Mouse (Mus musculus) lung, adult 2 months (tissue): Measurements from ENCODE around the gene Dab1. TPM values are rescaled to one million over a fixed set of nuclear protein-coding genes. Genes with fewer than 3 reads are reported as not detected.

Source experiments
- DNase-seq: peaks from one replicate; pipeline ENCODE4 v3.0.0; 2022
- H3K4me1 ChIP-seq: fragments of 200-500 bp; 2 replicates; pipeline ENCODE4 v1.6.1; 2011; ENCODE audit warnings: low read length; ENCODE audit not compliant: control insufficient read depth, insufficient read depth
- H3K4me3 ChIP-seq: fragments of 200-500 bp; replicated peaks from 2 replicates; pipeline ENCODE3; 2011; ENCODE audit warnings: low read depth, mild to moderate bottlenecking, control low read depth, low read length; ENCODE audit errors: extremely low read depth
- CTCF ChIP-seq: fragments of 200-500 bp; IDR thresholded peaks from 2 replicates; pipeline ENCODE4 v1.5.1; 2011; ENCODE audit warnings: mild to moderate bottlenecking, low read length, control low read depth; ENCODE audit not compliant: insufficient read depth
- POLR2A ChIP-seq: fragments of 200-500 bp; IDR thresholded peaks from 2 replicates; pipeline ENCODE4 v1.6.1; 2011; ENCODE audit warnings: low read depth, mild to moderate bottlenecking, control low read depth, low read length, borderline replicate concordance; ENCODE audit errors: extremely low read depth
- WGBS: fragments of 180-500 bp; shearing (Covaris S2); methylation state at CpG from one replicate; pipeline ENCODE4 v1.1.7; 2018; 5-methylcytosine and 5-hydroxymethylcytosine counted together
- polyA plus RNA-seq: library from polyadenylated mRNA; depleted of rRNA; stranded (reverse); fragments of >200 nt; gene quantifications from 2 replicates; pipeline ENCODE4 v1.2.3, GENCODE M21; 2012; rRNA removed

Dab1 gene
- polyA plus RNA-seq, result 0.28 and 0.36 TPM in 2 replicates

GRCm38 (mm10) chr4:103619321-103619945 is at the start of gene Dab1:
Gene Dab1, plus strand, starts transcription at chr4:103619359.
- Histone ChIP-seq H3K4me3 (no peak within 1 kb of the TSS), H3K4me1 (no peaks in the 10 kb centered on the region; the same call in 1 of the 2 replicates)
- DNase-seq, result no peak
- 2% methylated on average over 41 of the region's 41 CpGs for WGBS
- no peak for TF ChIP-seq POLR2A
- TF ChIP-seq CTCF, result no peak

DNA sequence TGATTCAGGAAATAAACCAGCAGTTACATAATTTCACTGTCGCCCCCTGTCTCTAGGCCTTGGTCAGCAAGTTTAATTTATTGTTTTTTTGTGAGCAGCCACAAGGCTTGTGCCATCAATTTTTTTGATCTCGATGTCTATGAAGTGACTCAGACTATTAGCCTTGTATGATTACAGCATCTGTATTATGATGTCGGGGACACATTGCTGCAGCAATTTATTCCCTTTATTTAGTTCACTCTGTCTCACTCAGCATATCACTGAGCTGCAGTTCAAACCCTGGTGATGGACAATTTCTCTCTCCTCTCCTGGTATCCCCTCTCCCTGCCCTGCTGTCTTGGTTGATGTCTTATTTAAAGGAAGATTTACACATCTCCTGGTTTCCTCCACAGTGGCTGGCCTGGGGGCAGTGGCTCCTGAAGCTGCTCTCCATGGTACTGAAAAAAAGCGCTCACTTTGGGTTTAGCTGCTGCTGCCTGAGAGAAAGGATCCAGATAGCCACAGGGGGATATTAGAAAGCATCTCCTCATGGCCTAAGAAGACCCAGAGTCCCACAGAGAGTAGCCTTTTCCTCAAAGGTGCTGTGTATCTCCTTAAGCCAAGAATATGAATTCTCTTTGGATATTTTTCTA is 47.3 kb upstream of the Dab1 start:
- Histone ChIP-seq H3K4me3 (no peak overlapping the region), H3K4me1 (no peaks in the 10 kb centered on the region)
- 60% methylated on average over 4 of the region's 4 CpGs for WGBS
- TF ChIP-seq POLR2A, result no peak
- no peak for TF ChIP-seq CTCF
- no peak for DNase-seq

DNA sequence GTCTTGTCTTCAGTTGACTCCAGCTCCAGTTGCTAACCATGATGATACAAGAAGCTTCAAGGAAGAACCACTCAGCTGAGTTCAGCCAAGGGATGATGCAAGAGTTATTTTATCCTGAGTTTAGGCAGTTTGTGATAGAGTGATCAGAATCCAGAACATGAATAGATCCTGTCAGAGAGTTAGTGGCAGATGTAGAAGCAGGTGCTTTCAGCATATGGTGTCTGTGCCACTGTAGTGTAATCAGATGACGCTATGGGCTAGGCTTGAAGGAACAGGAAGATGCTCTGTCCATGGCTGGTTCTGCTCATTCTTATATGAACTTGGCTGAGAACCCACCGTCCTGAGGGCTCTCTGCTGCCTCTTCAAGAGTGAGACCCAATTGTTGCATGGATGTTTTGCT is 43.6 kb upstream of the Dab1 start:
- no peak overlapping the region for H3K4me3 ChIP-seq
- TF ChIP-seq POLR2A (no peak), CTCF (no peak)
- 80% methylated on average over 2 of the region's 2 CpGs for WGBS
- H3K4me1 ChIP-seq, result no peaks in the 10 kb centered on the region
- no peak for DNase-seq

- DNase-seq, result no peak
- 76% methylated on average over 6 of the region's 6 CpGs for WGBS
- TF ChIP-seq POLR2A, result no peak
- Histone ChIP-seq H3K4me1 (no peaks in the 10 kb centered on the region), H3K4me3 (no peak overlapping the region)
Observed at GRCm38 (mm10) chr4:103576305-103576704, 42.9 kb upstream of the Dab1 start.

- 74% methylated on average over 4 of the region's 4 CpGs for WGBS
- no peak overlapping the region for H3K4me3 ChIP-seq
- no peaks in the 10 kb centered on the region for H3K4me1 ChIP-seq
- no peak for DNase-seq
- TF ChIP-seq CTCF, result no peak
- TF ChIP-seq POLR2A, result no peak
Observed at GRCm38 (mm10) chr4:103577111-103577815, 41.9 kb upstream of the Dab1 start.

DNA sequence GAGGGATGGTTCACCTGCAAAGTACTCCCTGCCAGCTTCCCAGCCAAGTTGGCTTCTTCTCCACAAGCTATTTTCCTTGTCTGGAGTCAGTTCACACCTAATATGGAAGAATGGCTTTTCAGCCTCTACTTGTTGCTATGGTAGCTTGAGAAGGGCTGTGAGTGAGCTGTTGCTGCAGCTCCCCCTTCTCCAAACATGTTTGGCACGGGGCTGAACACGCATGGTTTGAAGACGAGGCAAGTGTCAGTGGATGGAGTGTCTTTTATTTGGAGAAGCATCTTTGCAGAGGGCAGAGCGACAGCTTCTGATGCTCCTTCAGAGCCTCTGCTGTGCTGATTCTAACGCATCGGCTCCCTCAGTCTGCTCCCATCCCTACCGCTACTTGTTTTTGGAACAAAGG is 41.3 kb upstream of the Dab1 start:
- Histone ChIP-seq H3K4me1 (no peaks in the 10 kb centered on the region), H3K4me3 (no peak overlapping the region)
- TF ChIP-seq CTCF (no peak), POLR2A (no peak)
- no peak for DNase-seq
- WGBS, result 58% methylated on average over 7 of the region's 7 CpGs

DNA sequence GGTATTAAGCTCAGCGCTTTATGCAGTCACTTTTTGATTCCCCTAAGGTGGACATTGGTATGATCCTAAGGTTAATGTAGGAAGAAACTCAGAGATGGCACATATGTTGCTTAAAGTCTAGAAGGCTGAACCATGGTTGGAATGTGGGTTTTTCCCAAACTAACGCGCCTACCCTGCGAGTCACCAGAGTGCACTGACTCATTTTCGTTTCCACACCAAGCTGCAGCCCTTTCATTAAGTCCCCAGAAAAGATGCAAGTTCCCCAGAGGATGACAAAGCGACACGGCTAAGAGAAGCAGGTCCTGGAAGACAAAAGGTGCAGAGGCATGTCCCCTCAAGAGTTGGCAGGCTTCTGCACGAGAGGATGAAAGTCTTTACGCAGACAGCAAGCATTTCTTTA is 39.1 kb upstream of the Dab1 start:
- Histone ChIP-seq H3K4me3 (no peak overlapping the region), H3K4me1 (no peaks in the 10 kb centered on the region)
- WGBS, result 82% methylated on average over 9 of the region's 9 CpGs
- no peak for DNase-seq
- TF ChIP-seq CTCF (no peak), POLR2A (no peak)

- DNase-seq, result no peak
- 64% methylated on average over 3 of the region's 3 CpGs for WGBS
- no peak for TF ChIP-seq POLR2A
- no peak for TF ChIP-seq CTCF
Observed at GRCm38 (mm10) chr4:103615011-103615410, 4.1 kb upstream of the Dab1 start.

DNA sequence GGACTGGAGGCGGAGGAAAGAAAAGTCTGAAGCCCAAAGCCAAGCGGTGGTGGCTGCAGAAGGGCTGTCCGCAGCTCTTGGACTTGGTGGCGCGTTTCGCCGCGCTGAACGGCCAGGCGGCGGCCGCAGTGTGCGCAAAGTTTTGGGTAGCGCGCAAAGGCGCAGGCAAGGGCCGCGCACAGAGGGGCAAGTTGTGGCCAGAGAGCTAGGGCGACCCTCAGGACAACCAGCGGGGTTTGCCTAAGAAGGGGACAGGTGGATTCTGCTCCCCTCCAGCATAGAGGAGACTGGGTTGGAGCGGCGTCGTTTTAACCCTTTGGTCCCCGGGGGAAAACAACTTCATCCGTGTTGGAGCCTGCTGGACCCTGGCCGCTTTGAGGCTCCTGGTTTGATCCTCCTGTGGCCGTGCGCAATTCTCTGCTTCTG is 800 bp downstream of the Dab1 start:
- TF ChIP-seq CTCF, result no peak
- no peak for TF ChIP-seq POLR2A
- H3K4me3 ChIP-seq, result no peak overlapping the region
- no peaks in the 10 kb centered on the region; the same call in 1 of the 2 replicates for H3K4me1 ChIP-seq
- WGBS, result 2% methylated on average over 28 of the region's 28 CpGs
- DNase-seq, result no peak

More at GRCm38 (mm10) chr4:103615011-103615410, 4.1 kb upstream of the Dab1 start:
- H3K4me1 ChIP-seq, result no peaks in the 10 kb centered on the region; the same call in 1 of the 2 replicates
- no peak overlapping the region for H3K4me3 ChIP-seq
